Mouse (Mus musculus): Measurements from ENCODE around the gene Lrmda.
A peak's percentile ranks its signal among the peaks of the same experiment; 100 is the strongest.

Gene Lrmda

GRCm38 (mm10) chr14:22101961-22102805, 82.7 kb downstream of the Lrmda start:
- no peak for DNase-seq

GRCm38 (mm10) chr14:22105855-22106254, 86.3 kb downstream of the Lrmda start:
- DNase-seq, result no peak

GRCm38 (mm10) chr14:22106777-22107176, 87.3 kb downstream of the Lrmda start:
- DNase-seq, result peak; percentile 26

GRCm38 (mm10) chr14:22109423-22109822, 89.9 kb downstream of the Lrmda start:
- no peak for DNase-seq

- DNase-seq, result no peak
Observed at GRCm38 (mm10) chr14:22113463-22114361, 94.2 kb downstream of the Lrmda start.

GRCm38 (mm10) chr14:22114651-22115351, 95.3 kb downstream of the Lrmda start:
- no peak for DNase-seq

- DNase-seq, result no peak
Observed at GRCm38 (mm10) chr14:22118096-22118495, 98.6 kb downstream of the Lrmda start.

GRCm38 (mm10) chr14:22118512-22118911, 99.0 kb downstream of the Lrmda start:
- DNase-seq, result no peak

GRCm38 (mm10) chr14:22126276-22126675, 106.8 kb downstream of the Lrmda start:
- peak; percentile 67 for DNase-seq

- peak; percentile 41 for DNase-seq
Observed at GRCm38 (mm10) chr14:22126859-22127258, 107.3 kb downstream of the Lrmda start.

- DNase-seq, result no peak
Observed at GRCm38 (mm10) chr14:22130950-22131585, 111.6 kb downstream of the Lrmda start.

GRCm38 (mm10) chr14:22139281-22139680, 119.8 kb downstream of the Lrmda start:
- DNase-seq, result no peak

- no peak for DNase-seq
Observed at GRCm38 (mm10) chr14:22144014-22144413, 124.5 kb downstream of the Lrmda start.

- no peak for DNase-seq
Observed at GRCm38 (mm10) chr14:22145863-22146262, 126.4 kb downstream of the Lrmda start.

- DNase-seq, result no peak
Observed at GRCm38 (mm10) chr14:22146508-22147044, 127.1 kb downstream of the Lrmda start.

GRCm38 (mm10) chr14:22147341-22148024, 128.0 kb downstream of the Lrmda start:
- DNase-seq, result peak; percentile 39

- DNase-seq, result no peak
Observed at GRCm38 (mm10) chr14:22152701-22153100, 133.2 kb downstream of the Lrmda start.

GRCm38 (mm10) chr14:22154096-22154495, 134.6 kb downstream of the Lrmda start:
- DNase-seq, result no peak

- peak; percentile 33 for DNase-seq
Observed at GRCm38 (mm10) chr14:22155034-22155433, 135.5 kb downstream of the Lrmda start.

- DNase-seq, result no peak
Observed at GRCm38 (mm10) chr14:22155512-22156026, 136.1 kb downstream of the Lrmda start.

GRCm38 (mm10) chr14:22156991-22157390, 137.5 kb downstream of the Lrmda start:
- DNase-seq, result no peak

All from kidney, adult 9 months (tissue).